In genomic region chr7:19295503-19296185, GRCm38 (mm10) we compare ENCODE assay signal across 8 mouse cellular contexts. TPM values are rescaled to one million over a fixed set of nuclear protein-coding genes. Genes with fewer than 3 reads are reported as not detected.
DNase-seq lines count a peak whose midpoint lies in the region; ATAC-seq lines count a peak whose summit lies in the region.

No protein-coding gene starts in this region.

- H3K4me1 ChIP-seq in megakaryocyte, embryonic 14.5 days, result peaks cover 31% of the 10 kb centered on the region

- peaks cover 2% of the 10 kb centered on the region for H3K27me3 ChIP-seq in megakaryocyte, embryonic 14.5 days (replicated peaks)

- no peaks in the 10 kb centered on the region for H3K36me3 ChIP-seq in megakaryocyte, embryonic 14.5 days (replicated peaks; ENCODE audit: low read length)

- H3K9me3 ChIP-seq in megakaryocyte, embryonic 14.5 days, result no peaks in the 10 kb centered on the region

- ATAC-seq in inflammation-experienced regulatory T-cells, adult 6 months, result peak; percentile 86

- DNase-seq in adrenal gland, adult (ENCODE audit: inconsistent age in 2 of 2, low spot score in 1 of 2), result peak; percentile 94 to 99
- peak; percentile 98 for DNase-seq in embryo, embryonic 10.5 days (ENCODE audit: low spot score)
- peak; percentile 96 for DNase-seq in gastrocnemius, postnatal 14 days
- DNase-seq in left cerebral cortex, adult 9 months (ENCODE audit: low spot score in 2 of 2), result peak; percentile 74 to 98
- peak; percentile 98 for DNase-seq in right cerebral cortex, postnatal 14 days
- peak; percentile 98 for DNase-seq in urinary bladder, postnatal 25 days (ENCODE audit: low spot score)

- peak overlapping the region; percentile 92 for H3K4me3 ChIP-seq in megakaryocyte, embryonic 14.5 days (replicated peaks)

- intact Hi-C loops in gastrocnemius, postnatal 14 days (cut with DNase I; ENCODE audit: low total_unique reads), result no loop called here

RNA-seq across cellular contexts. Expression of gene Rtn2, which starts 13.2 kb away (rescaled TPM):
- total RNA-seq in gastrocnemius, postnatal 14 days (2021), result 100 to 1,000 TPM; 800 to 833 TPM
- not detected for polyA plus RNA-seq in inflammation-experienced regulatory T-cells, adult 6 months (2017; shearing (Covaris generic))
- polyA plus RNA-seq in megakaryocyte, embryonic 14.5 days (2012; ENCODE audit: insufficient read depth, low replicate concordance), result 6.1 and 8.4 TPM in 2 replicates

RNA-seq across cellular contexts. Expression of gene Fosb, which starts 14.2 kb away (rescaled TPM):
- under 1 TPM; 0.69 to 0.90 TPM for total RNA-seq in gastrocnemius, postnatal 14 days (2021)
- 1 to 10 TPM in 2 of 3 experiments, under 1 TPM in 1; 0.98 to 8.0 (median 2.0) TPM for polyA plus RNA-seq in inflammation-experienced regulatory T-cells, adult 6 months (2017; shearing (Covaris generic))
- polyA plus RNA-seq in megakaryocyte, embryonic 14.5 days (2012; ENCODE audit: insufficient read depth, low replicate concordance), result 12.9 and 33.1 TPM in 2 replicates

RNA-seq across cellular contexts. Expression of gene Ppm1n, which starts 15.8 kb away (rescaled TPM):
- not detected for total RNA-seq in gastrocnemius, postnatal 14 days (2021)
- 1 to 10 TPM in 2 of 3 experiments, under 1 TPM in 1; 0.74 to 3.1 (median 2.1) TPM for polyA plus RNA-seq in inflammation-experienced regulatory T-cells, adult 6 months (2017; shearing (Covaris generic))
- not detected in 2 replicates for polyA plus RNA-seq in megakaryocyte, embryonic 14.5 days (2012; ENCODE audit: insufficient read depth, low replicate concordance)

RNA-seq across cellular contexts. Expression of gene Vasp, which starts 24.0 kb away (rescaled TPM):
- total RNA-seq in gastrocnemius, postnatal 14 days (2021), result 10 to 100 TPM; 31.0 to 35.1 TPM
- polyA plus RNA-seq in inflammation-experienced regulatory T-cells, adult 6 months (2017; shearing (Covaris generic)), result 100 to 1,000 TPM in 1 of 3 experiments, 10 to 100 TPM in 2; 74.0 to 103 (median 94.6) TPM
- polyA plus RNA-seq in megakaryocyte, embryonic 14.5 days (2012; ENCODE audit: insufficient read depth, low replicate concordance), result 828 and 2,423 TPM in 2 replicates

RNA-seq across cellular contexts. Expression of gene Ercc1, which starts 48.9 kb away (rescaled TPM):
- 10 to 100 TPM; 26.7 to 28.7 TPM for total RNA-seq in gastrocnemius, postnatal 14 days (2021)
- polyA plus RNA-seq in inflammation-experienced regulatory T-cells, adult 6 months (2017; shearing (Covaris generic)), result 10 to 100 TPM; 51.1 to 68.7 (median 55.2) TPM
- 36.5 and 52.2 TPM in 2 replicates for polyA plus RNA-seq in megakaryocyte, embryonic 14.5 days (2012; ENCODE audit: insufficient read depth, low replicate concordance)

Comparison
In these comparisons a context has a peak if more than half of its experiments do, and no peak if none do; other contexts are left out.
1. Peak in every context shown above with its lines: DNase-seq, ATAC-seq and H3K4me3 ChIP-seq.